Mouse (Mus musculus) heart, embryonic 16.5 days (tissue): ENCODE measurements at regions not wholly inside any gene's neighbourhood (a gene's known extent, or its start where the extent isn't known, plus 50 kb on each side); places are given as distances from the start of the nearest gene placed in this dataset.

Experiments used
- ATAC-seq: fragments of 200-750 bp; cut with Nextera tagmentation; replicated peaks from 2 replicates; pipeline ENCODE4 v1.8.0; 2017; ENCODE audit warnings: moderate number of reproducible peaks; ENCODE audit not compliant: insufficient read depth, low FRiP score; ENCODE audit errors: extremely low read depth
- H3K27ac ChIP-seq: fragments of 300-500 bp; sonication (generic); 2 replicates; pipeline ENCODE4 v1.5.1; 2014; ENCODE audit warnings: mild to moderate bottlenecking, low read length, control low read depth, moderate library complexity
- H3K27me3 ChIP-seq: fragments of 300-500 bp; sonication (generic); 2 replicates; pipeline ENCODE4 v1.6.1; 2014; ENCODE audit warnings: low read length, mixed read lengths; ENCODE audit not compliant: control insufficient read depth, insufficient read depth
- H3K36me3 ChIP-seq: fragments of 300-500 bp; sonication (generic); 2 replicates; pipeline ENCODE4 v1.6.1; 2014; ENCODE audit not compliant: control insufficient read depth, insufficient read depth
- H3K4me1 ChIP-seq: fragments of 300-500 bp; sonication (generic); 2 replicates; pipeline ENCODE4 v1.6.1; 2014; ENCODE audit warnings: low read length, mixed read lengths; ENCODE audit not compliant: control insufficient read depth, insufficient read depth
- H3K4me2 ChIP-seq: fragments of 300-500 bp; sonication (generic); 2 replicates; pipeline ENCODE4 v1.6.1; 2014; ENCODE audit warnings: low read depth, mild to moderate bottlenecking, control low read depth, low read length
- H3K4me3 ChIP-seq: fragments of 300-500 bp; sonication (generic); 2 replicates; pipeline ENCODE4 v1.5.1; 2014; ENCODE audit warnings: mild to moderate bottlenecking, control low read depth, low read length
- H3K9ac ChIP-seq: fragments of 300-500 bp; sonication (generic); 2 replicates; pipeline ENCODE4 v1.6.1; 2014; ENCODE audit warnings: low read length, control low read depth
- H3K9me3 ChIP-seq: fragments of 300-500 bp; sonication (generic); replicated peaks from 2 replicates; pipeline ENCODE4 v1.6.1; 2016; ENCODE audit warnings: low read length; ENCODE audit not compliant: control insufficient read depth
- WGBS: fragments of 180-500 bp; shearing (Covaris S2); extraction: QIAGEN DNeasy Blood & Tissue Kit; methylation state at CpG from one replicate; pipeline ENCODE4 v1.1.7; 2014; 5-methylcytosine and 5-hydroxymethylcytosine counted together

DNA sequence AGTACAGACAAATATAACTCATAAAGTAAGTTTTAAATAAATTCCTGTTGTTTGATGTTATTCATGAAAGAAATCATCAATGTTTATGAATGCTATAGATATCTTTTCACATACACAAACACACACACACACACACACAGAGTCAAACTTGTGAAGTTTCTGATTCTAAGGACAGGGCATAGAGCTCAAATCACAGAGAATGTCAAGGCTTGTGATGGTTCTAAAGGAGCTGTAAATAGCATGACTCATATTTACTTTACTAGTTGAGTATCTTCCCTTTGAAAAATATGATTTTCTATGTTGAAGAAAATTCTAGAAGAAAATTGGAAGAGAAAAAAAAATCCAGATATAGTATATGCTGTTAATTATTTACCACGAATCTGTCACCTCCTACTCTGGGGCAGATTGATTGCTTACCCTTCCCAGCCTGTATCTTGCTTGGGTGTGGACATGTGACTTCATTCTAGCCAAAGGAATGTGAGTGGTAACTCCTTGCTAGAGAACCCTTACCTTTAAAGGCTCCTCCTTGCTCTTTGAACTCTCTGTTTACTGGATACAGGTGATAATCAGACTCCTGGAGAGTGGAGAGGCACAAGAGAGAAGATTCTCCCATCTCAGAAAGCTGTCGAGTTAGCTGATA is 259.0 kb downstream of the Gpd2 start:
- no peaks in the 10 kb centered on the region for H3K9me3 ChIP-seq
- no peaks in the 10 kb centered on the region for H3K27me3 ChIP-seq
- H3K4me2 ChIP-seq, result no peak overlapping the region
- no peak overlapping the region for H3K27ac ChIP-seq
- H3K36me3 ChIP-seq, result no peaks in the 10 kb centered on the region
- H3K4me1 ChIP-seq, result no peaks in the 10 kb centered on the region
- 36% methylated on average over 2 of the region's 2 CpGs for WGBS
- no peak for ATAC-seq
- H3K9ac ChIP-seq, result no peak overlapping the region
- H3K4me3 ChIP-seq, result no peak overlapping the region

DNA sequence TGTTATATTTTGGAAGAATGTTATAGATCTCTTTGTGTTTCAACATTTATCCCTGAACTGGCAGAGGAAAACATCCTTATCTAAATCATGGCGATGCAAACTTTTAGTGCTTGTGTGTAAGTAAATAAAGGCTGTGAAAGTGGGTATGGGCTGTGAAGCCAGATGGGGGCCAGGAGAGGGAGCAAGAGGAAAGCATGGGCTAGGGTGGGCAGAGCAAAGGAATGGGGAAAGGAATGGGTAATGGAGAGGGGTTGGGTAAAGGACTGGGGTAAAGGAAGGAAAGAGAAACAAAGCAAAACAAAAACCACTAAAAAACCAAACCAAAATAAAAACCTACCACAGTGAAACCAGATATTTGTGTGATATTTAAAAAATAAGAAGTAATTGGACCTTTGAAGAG is 260.5 kb downstream of the Gpd2 start:
- Histone ChIP-seq H3K4me2 (no peak overlapping the region), H3K9me3 (no peaks in the 10 kb centered on the region), H3K4me1 (no peaks in the 10 kb centered on the region), H3K36me3 (no peaks in the 10 kb centered on the region), H3K27me3 (no peaks in the 10 kb centered on the region), H3K4me3 (no peak overlapping the region), H3K27ac (no peak overlapping the region), H3K9ac (no peak overlapping the region)
- 37% methylated on average over 1 of the region's 1 CpGs for WGBS
- ATAC-seq, result no peak

DNA sequence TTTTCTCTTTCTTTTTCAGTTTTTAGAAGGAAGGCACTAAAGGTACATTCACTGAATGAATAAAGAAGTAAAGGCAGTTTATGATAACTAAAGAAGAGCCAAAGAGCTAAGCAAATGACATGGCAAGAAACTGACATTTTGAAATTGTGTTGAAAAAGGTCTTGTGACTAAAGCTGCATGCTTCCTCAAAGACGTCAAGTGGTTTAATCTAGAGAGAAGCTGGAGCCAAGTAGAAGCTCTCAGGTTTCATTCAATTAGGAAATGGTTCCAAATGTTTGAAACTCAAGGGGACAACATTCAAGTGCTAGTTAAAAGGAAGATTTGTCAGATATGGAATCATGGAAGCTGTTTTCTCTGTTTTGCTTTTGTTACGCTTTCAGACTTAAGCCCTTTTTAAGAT is 267.2 kb downstream of the Gpd2 start:
- Histone ChIP-seq H3K4me2 (no peak overlapping the region), H3K27ac (no peak overlapping the region), H3K4me1 (no peaks in the 10 kb centered on the region), H3K9ac (no peak overlapping the region), H3K9me3 (no peaks in the 10 kb centered on the region), H3K36me3 (no peaks in the 10 kb centered on the region), H3K27me3 (no peaks in the 10 kb centered on the region), H3K4me3 (no peak overlapping the region)
- 57% methylated on average over 2 of the region's 2 CpGs for WGBS
- ATAC-seq, result no peak

DNA sequence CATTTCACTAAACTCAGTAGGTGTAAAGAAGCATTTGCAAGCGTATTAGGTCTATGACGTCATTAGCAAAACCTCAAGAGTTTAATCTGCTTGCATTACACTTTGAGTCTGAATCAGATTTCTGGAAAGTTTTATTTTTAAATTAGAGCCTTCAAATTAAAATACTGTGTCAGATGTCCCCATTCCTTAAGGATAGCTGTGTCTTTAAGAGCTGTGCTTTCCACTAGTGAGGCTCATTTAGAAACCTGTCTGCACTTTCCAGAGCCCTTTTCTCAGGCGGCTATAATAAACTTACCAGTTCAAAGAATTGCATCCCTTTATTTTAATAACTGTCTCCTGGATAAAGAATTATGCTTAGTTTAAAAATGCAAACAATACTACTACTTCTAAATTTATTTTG is 285.0 kb downstream of the Gpd2 start:
- no peak for ATAC-seq
- no peaks in the 10 kb centered on the region for H3K36me3 ChIP-seq
- H3K27ac ChIP-seq, result no peak overlapping the region
- H3K4me3 ChIP-seq, result no peak overlapping the region
- H3K4me1 ChIP-seq, result no peaks in the 10 kb centered on the region
- whole genome bisulfite sequencing, result 85% methylated on average over 3 of the region's 3 CpGs
- no peaks in the 10 kb centered on the region for H3K27me3 ChIP-seq
- no peak overlapping the region for H3K9ac ChIP-seq
- no peak overlapping the region for H3K4me2 ChIP-seq
- H3K9me3 ChIP-seq, result no peaks in the 10 kb centered on the region

DNA sequence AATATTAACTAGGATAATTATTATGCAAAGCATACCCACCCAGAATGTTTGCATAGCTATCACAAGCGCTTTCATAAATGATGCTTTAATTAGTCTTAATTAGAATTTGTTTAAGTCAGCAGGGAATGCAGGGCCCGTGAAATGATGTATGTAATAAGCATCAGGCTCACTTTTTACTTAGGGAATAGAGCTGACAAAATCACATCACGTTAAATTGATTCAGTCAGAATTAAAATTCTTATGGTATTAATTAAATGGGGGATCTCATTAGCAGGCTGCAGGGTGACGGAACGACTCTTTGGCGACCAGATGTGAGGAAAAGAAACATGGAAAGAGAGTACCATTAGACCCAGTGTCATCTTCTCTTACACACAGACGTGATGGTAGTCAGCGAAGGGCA is 285.5 kb downstream of the Gpd2 start:
- Histone ChIP-seq H3K36me3 (no peaks in the 10 kb centered on the region), H3K27me3 (no peaks in the 10 kb centered on the region), H3K9me3 (no peaks in the 10 kb centered on the region), H3K4me3 (no peak overlapping the region), H3K4me2 (no peak overlapping the region), H3K9ac (no peak overlapping the region), H3K27ac (no peak overlapping the region), H3K4me1 (no peaks in the 10 kb centered on the region)
- WGBS, result 83% methylated on average over 8 of the region's 8 CpGs
- ATAC-seq, result no peak

DNA sequence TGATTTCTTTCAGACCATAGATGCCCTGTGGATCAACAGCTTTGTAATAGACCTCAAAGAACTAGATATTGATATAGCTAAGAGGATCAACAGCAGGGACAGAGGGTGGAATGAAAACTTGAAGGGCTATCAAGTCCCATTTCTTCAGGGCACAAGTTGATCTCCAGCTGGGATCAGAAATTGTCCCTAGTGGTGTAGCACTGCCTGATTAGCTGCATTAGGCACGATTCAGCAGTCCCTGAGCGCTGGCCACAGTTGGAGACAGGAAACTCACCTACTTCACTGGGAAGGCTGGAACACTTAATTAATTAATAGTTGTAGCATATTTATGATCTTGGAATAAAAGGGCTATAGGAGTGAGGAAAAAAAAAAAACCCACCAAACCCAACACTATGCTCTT is 290.5 kb downstream of the Gpd2 start:
- no peaks in the 10 kb centered on the region for H3K27me3 ChIP-seq
- no peak overlapping the region for H3K4me2 ChIP-seq
- H3K4me1 ChIP-seq, result no peaks in the 10 kb centered on the region
- no peak for ATAC-seq
- H3K36me3 ChIP-seq, result no peaks in the 10 kb centered on the region
- H3K27ac ChIP-seq, result no peak overlapping the region
- H3K4me3 ChIP-seq, result no peak overlapping the region
- no peaks in the 10 kb centered on the region for H3K9me3 ChIP-seq
- no peak overlapping the region for H3K9ac ChIP-seq
- 62% methylated on average over 2 of the region's 2 CpGs for WGBS

DNA sequence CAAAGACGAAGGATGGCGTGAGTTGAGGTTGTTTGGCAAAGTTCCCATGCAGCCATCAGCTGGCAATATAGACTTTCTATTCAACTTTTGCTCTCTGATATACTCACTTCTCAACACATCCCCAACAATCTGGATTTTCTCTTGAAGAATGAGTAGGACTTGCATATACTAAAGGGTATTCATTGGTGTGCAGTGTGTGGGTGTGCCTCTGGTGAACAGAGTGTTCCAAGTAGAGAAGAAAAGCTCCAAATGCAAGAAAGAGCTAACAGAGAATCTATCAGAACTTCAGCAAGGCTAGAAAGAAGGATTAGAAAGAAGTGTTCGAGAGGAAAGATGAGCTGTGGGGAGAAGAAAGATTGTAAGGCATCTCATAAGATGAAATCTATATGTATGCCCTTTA is 302.4 kb downstream of the Gpd2 start:
- no peaks in the 10 kb centered on the region for H3K9me3 ChIP-seq
- no peak for ATAC-seq
- H3K27ac ChIP-seq, result no peak overlapping the region
- no peak overlapping the region for H3K9ac ChIP-seq
- H3K4me3 ChIP-seq, result no peak overlapping the region
- H3K4me1 ChIP-seq, result no peaks in the 10 kb centered on the region
- no peak overlapping the region for H3K4me2 ChIP-seq
- WGBS, result 76% methylated on average over 3 of the region's 3 CpGs
- no peaks in the 10 kb centered on the region for H3K27me3 ChIP-seq
- no peaks in the 10 kb centered on the region for H3K36me3 ChIP-seq

DNA sequence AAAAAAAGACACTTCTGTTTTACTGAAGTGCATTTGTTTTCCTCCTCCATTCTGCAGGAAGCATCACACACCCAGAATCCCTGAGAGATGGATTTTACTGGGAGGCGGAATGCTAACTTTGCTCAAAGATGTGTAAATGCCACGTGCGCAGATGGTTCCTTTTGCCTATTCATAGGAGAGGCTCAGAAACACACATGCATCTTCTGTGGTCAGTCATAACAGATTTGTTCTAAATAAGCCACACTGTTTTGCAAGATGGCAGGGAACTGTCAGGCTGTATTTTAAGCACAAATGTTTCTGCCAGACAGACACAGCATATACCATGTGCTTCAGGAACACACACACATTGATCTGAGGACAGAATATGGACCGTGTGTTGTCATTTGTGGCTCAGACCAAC is 327.8 kb downstream of the Gpd2 start:
- Histone ChIP-seq H3K4me3 (no peak overlapping the region), H3K4me2 (no peak overlapping the region), H3K9ac (no peak overlapping the region), H3K27me3 (no peaks in the 10 kb centered on the region), H3K36me3 (no peaks in the 10 kb centered on the region), H3K27ac (no peak overlapping the region), H3K9me3 (no peaks in the 10 kb centered on the region), H3K4me1 (no peaks in the 10 kb centered on the region)
- no peak for ATAC-seq
- 83% methylated on average over 4 of the region's 4 CpGs for WGBS

DNA sequence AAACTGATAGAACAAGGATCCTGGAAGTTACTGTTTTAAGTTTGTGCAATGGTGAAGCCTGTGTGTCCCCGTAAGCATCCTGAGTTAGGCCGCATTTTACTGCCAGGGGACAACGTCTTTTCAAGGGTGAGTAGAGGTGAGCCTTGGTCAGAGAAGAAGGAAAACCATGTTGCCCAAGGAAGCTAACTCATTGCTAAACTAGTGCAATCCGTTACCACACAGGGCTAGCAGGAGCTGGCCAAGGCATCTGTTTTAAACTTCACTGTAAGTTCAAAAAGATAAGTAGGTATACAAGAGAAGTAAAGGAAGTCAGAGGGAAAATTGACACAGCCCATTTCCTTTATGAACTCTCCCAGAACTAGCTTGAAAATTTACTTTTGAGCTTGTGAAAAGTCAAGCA is 328.7 kb downstream of the Gpd2 start:
- 79% methylated on average over 4 of the region's 4 CpGs for WGBS
- H3K4me2 ChIP-seq, result no peak overlapping the region
- no peaks in the 10 kb centered on the region for H3K36me3 ChIP-seq
- H3K9ac ChIP-seq, result no peak overlapping the region
- no peak for ATAC-seq
- H3K9me3 ChIP-seq, result no peaks in the 10 kb centered on the region
- no peaks in the 10 kb centered on the region for H3K27me3 ChIP-seq
- H3K4me1 ChIP-seq, result no peaks in the 10 kb centered on the region
- H3K4me3 ChIP-seq, result no peak overlapping the region
- H3K27ac ChIP-seq, result no peak overlapping the region

DNA sequence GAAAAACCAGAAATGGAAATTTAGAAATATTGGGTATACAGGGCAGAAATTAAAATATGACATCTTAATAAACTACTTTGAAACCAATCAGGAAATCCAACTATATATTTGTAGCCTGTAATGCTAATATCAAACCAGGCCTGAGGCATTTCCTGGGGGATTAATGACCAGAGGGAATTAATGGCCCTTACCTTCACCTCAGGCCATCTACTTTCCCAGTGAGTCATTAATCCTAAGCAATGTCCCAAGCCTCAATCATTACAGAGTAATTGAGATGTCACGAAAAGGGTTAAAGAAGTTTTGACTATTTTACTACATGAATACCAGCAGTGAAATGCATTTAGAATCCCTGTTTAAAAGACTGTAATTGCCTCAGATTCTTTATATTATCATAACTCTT is 329.7 kb downstream of the Gpd2 start:
- no peaks in the 10 kb centered on the region for H3K27me3 ChIP-seq
- no peaks in the 10 kb centered on the region for H3K4me1 ChIP-seq
- H3K4me2 ChIP-seq, result no peak overlapping the region
- H3K4me3 ChIP-seq, result no peak overlapping the region
- H3K27ac ChIP-seq, result no peak overlapping the region
- no peak for ATAC-seq
- no peaks in the 10 kb centered on the region for H3K36me3 ChIP-seq
- H3K9me3 ChIP-seq, result no peaks in the 10 kb centered on the region
- no peak overlapping the region for H3K9ac ChIP-seq
- 85% methylated on average over 1 of the region's 1 CpGs for WGBS
